Mouse (Mus musculus) liver, postnatal 0 days (tissue): ENCODE results near the gene Ufc1. TPM values are rescaled to one million over a fixed set of nuclear protein-coding genes. Genes with fewer than 3 reads are reported as not detected.

ENCODE experiments used
- ATAC-seq: fragments of 200-750 bp; cut with Nextera tagmentation; 2 replicates; pipeline ENCODE4 v1.8.0; 2017; ENCODE audit warnings: mild to moderate bottlenecking, moderate library complexity
- DNase-seq: peaks from one replicate; pipeline ENCODE4 v3.0.0-alpha.2; 2016
- H3K27ac ChIP-seq: fragments of 300-500 bp; sonication (generic); 2 replicates; pipeline ENCODE4 v1.5.1; 2014; ENCODE audit warnings: antibody characterized with exemption, moderate library complexity, mild to moderate bottlenecking, low read depth
- H3K27me3 ChIP-seq: fragments of 300-500 bp; sonication (generic); 2 replicates; pipeline ENCODE4 v1.6.1; 2014; ENCODE audit warnings: low read length, control low read depth, mixed read lengths; ENCODE audit not compliant: insufficient read depth
- H3K36me3 ChIP-seq: fragments of 300-500 bp; sonication (generic); replicated peaks from 2 replicates; pipeline ENCODE4 v1.6.1; 2014; ENCODE audit warnings: mild to moderate bottlenecking, control low read depth, low read length, moderate library complexity, mixed read lengths; ENCODE audit not compliant: insufficient read depth
- H3K4me1 ChIP-seq: fragments of 300-500 bp; sonication (generic); 2 replicates; pipeline ENCODE4 v1.6.1; 2014; ENCODE audit warnings: antibody characterized with exemption, mild to moderate bottlenecking, control low read depth; ENCODE audit not compliant: insufficient read depth
- H3K4me2 ChIP-seq: fragments of 300-500 bp; sonication (generic); 2 replicates; pipeline ENCODE4 v1.6.1; 2014; ENCODE audit warnings: low read depth, mild to moderate bottlenecking, low read length, moderate library complexity, mixed read lengths
- H3K4me3 ChIP-seq: fragments of 300-500 bp; sonication (generic); 2 replicates; pipeline ENCODE4 v1.5.1; 2014; ENCODE audit warnings: low read depth, low read length
- H3K9ac ChIP-seq: fragments of 300-500 bp; sonication (generic); replicated peaks from 2 replicates; pipeline ENCODE4 v1.6.1; 2014; ENCODE audit warnings: mild to moderate bottlenecking, moderate library complexity
- H3K9me3 ChIP-seq: fragments of 300-500 bp; sonication (generic); 2 replicates; pipeline ENCODE4 v1.6.1; 2016; ENCODE audit warnings: mild to moderate bottlenecking, control low read depth, low read length, mixed read lengths
- CTCF ChIP-seq: sonication (generic); IDR thresholded peaks from 2 replicates; pipeline ENCODE4 v1.5.1; 2016; ENCODE audit warnings: antibody characterized with exemption, low read depth
- EP300 ChIP-seq: IDR thresholded peaks from 2 replicates; pipeline ENCODE4 v1.6.1; 2016; ENCODE audit warnings: antibody characterized with exemption, low read depth, mild to moderate bottlenecking
- WGBS: fragments of 180-500 bp; shearing (Covaris S2); extraction: QIAGEN DNeasy Blood & Tissue Kit; methylation state at CpG from one replicate; pipeline ENCODE4 v1.1.7; 2014; ENCODE audit not compliant: insufficient replicate concordance; 5-methylcytosine and 5-hydroxymethylcytosine counted together
- polyA plus RNA-seq: library from polyadenylated mRNA; unstranded; fragments of >200 nt; fragmentation: Nextera tagmentation; extraction: Ambion mirVana; gene quantifications from 2 replicates; pipeline ENCODE4 v1.2.1, GENCODE M21; 2015

Ufc1 gene
- polyA plus RNA-seq, 1 experiment from 2014 or later: 59.6 TPM

- DNase-seq (no peak), ATAC-seq (no peak)
- H3K36me3 ChIP-seq: no peaks in the 10 kb centered on the region
- H3K9ac ChIP-seq: peak within 1 kb of the TSS; percentile 16; the same call in 1 of the 2 replicates
- 0 out of 2 replicates have a peak within 1 kb of the TSS, but pooled peaks have one; percentile 11 for H3K27ac ChIP-seq
- H3K27me3 ChIP-seq: peaks cover 16% of the 10 kb centered on the region; the same call in 1 of the 2 replicates
- peak within 1 kb of the TSS; percentile 35 for H3K4me3 ChIP-seq
- no peak for TF ChIP-seq CTCF
- no peaks in the 10 kb centered on the region for H3K9me3 ChIP-seq
- peaks cover 15% of the 10 kb centered on the region for H3K4me1 ChIP-seq
- WGBS: 37% methylated on average over 26 of the region's 26 CpGs
- peak within 1 kb of the TSS; percentile 49 for H3K4me2 ChIP-seq
Measured at GRCm38 (mm10) chr1:171250680-171251593, 43.9 kb downstream of the Ufc1 start, which contains the start of gene Ndufs2. Gene Ndufs2, minus strand, starts transcription at chr1:171251388.

DNA sequence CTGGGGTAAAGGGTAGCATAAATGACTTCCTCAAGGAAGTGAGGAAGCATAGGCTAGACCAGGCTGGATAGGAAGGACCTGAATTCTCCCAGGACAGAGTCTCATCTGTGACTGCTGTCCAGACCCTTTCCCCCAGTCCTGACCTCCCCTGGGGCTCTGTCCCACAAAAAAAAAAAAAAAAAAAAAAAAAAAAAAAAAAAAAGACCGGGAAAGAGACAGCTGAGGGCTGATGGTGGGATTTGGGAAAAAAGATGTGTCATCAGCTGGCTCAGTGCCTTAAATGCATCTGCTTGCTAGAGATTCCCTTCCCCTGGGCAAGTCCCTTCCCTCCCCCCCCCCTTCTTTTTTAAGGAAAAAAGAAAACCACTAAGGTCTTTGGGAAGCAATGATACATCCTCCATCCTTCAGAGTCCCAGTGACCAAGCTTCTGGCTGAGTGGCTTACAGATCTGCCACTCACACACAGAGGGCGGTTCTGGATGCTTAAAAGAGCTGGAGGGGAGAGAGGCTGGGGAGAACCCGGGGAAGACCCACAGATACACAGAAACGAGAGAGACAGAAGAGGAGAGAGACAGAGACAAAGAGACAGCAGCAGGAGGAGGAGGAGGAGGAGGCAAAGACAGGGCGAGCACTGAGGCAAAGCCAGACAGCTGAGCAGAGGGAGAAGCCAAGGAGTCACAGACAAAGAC, 44.8 kb downstream of the Ufc1 start, which contains the start of gene Adamts4:
TSS of gene Adamts4 (plus strand) at position 509 of the 688 bp plus-strand sequence.
- 0 out of 2 replicates have a peak within 1 kb of the TSS, but pooled peaks have one; percentile 44 for H3K27ac ChIP-seq

DNA sequence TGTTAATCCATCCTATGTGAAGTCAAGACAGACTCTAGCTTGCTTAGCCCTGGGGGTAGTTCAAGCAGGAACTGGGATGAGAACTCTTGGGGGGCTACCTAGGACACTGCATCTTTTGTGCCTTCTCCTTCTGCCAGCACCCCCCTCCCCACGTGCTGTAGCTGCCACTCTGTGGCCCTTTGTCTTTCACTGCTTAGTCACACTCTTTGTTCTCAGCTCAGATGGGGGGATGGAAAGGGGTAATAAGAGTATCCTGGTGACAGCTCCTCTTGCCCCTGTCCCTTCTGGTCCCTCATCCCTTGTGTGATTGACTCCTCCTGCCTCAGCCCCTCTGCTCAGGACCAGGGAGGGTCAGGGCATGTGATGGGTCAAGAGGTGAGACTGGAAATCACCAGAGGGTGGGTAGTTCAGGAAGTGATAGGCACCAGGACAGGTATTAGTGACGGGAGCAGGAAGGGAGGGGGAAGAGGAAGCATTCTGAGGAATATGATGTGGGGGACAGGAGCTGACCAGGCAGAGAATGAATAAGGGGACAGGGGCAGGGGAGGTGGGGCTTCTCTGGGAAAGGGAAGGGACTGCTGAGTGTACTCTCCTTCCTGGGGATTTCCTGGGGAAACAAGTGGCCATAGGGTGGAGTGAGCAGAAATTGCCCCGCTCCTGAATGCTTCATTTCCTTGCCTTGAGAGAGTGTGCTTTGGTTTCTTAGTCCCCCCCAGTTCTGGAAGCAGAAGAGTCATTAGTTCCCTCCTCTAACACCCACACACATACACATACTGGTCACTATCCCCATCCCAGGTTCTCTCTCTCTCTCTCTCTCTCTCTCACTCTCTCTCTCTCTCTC, 46.2 kb downstream of the Ufc1 start:
- peak overlapping the region; percentile 81 for H3K27ac ChIP-seq
- H3K9me3 ChIP-seq: no peaks in the 10 kb centered on the region
- no peak overlapping the region for H3K4me3 ChIP-seq
- H3K4me2 ChIP-seq: no peak overlapping the region
- no peak overlapping the region for H3K9ac ChIP-seq
- peaks cover 16% of the 10 kb centered on the region; the same call in 1 of the 2 replicates for H3K27me3 ChIP-seq
- peaks cover 21% of the 10 kb centered on the region for H3K4me1 ChIP-seq
- TF ChIP-seq EP300: no peak
- TF ChIP-seq CTCF: no peak
- no peak for ATAC-seq
- peaks cover 4% of the 10 kb centered on the region for H3K36me3 ChIP-seq
- 39% methylated on average over 3 of the region's 3 CpGs for WGBS
- DNase-seq: no peak

More for the DNA sequence above, 44.8 kb downstream of the Ufc1 start, which contains the start of gene Adamts4:
- no peak for TF ChIP-seq EP300
- no peak for TF ChIP-seq CTCF
- H3K4me1 ChIP-seq: peaks cover 21% of the 10 kb centered on the region
- H3K9ac ChIP-seq: 0 out of 2 replicates have a peak within 1 kb of the TSS, but pooled peaks have one; percentile 16
- H3K4me3 ChIP-seq: peak within 1 kb of the TSS; percentile 35
- H3K9me3 ChIP-seq: no peaks in the 10 kb centered on the region
- 37% methylated on average over 4 of the region's 5 CpGs for WGBS
- peak within 1 kb of the TSS; percentile 49 for H3K4me2 ChIP-seq
- H3K27me3 ChIP-seq: peaks cover 16% of the 10 kb centered on the region; the same call in 1 of the 2 replicates
- no peak for ATAC-seq
- no peak for DNase-seq
- no peaks in the 10 kb centered on the region; the same call in 1 of the 2 replicates for H3K36me3 ChIP-seq

DNA sequence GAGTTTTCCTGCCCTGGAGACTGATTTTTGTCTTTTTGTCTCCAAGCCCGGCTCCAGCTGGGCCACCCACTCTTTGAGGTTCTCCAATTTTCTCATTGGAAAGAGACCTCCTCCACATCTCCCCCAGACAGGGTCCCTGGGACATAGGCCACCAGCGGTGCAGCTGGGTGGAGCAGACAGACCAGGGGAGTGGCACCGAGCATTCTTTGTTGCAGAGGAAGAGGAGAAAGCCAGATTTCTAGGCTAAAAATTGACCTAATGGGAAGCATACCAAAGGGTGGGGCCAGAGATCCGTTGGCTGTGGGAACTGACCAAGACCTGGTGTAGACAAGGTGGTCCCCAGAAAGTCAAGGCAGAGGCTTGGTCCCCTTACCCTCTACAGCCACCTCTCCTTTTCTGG, 46.9 kb downstream of the Ufc1 start:
- no peak for DNase-seq
- peaks cover 16% of the 10 kb centered on the region; the same call in 1 of the 2 replicates for H3K27me3 ChIP-seq
- peak overlapping the region; percentile 97 for H3K4me2 ChIP-seq
- peak overlapping the region; percentile 81 for H3K27ac ChIP-seq
- H3K36me3 ChIP-seq: peaks cover 7% of the 10 kb centered on the region
- no peaks in the 10 kb centered on the region for H3K9me3 ChIP-seq
- 25% methylated on average over 4 of the region's 4 CpGs for WGBS
- H3K9ac ChIP-seq: peak overlapping the region; percentile 65
- H3K4me3 ChIP-seq: peak overlapping the region; percentile 70
- H3K4me1 ChIP-seq: peaks cover 21% of the 10 kb centered on the region
- TF ChIP-seq CTCF (no peak), EP300 (no peak)
- no peak for ATAC-seq

DNA sequence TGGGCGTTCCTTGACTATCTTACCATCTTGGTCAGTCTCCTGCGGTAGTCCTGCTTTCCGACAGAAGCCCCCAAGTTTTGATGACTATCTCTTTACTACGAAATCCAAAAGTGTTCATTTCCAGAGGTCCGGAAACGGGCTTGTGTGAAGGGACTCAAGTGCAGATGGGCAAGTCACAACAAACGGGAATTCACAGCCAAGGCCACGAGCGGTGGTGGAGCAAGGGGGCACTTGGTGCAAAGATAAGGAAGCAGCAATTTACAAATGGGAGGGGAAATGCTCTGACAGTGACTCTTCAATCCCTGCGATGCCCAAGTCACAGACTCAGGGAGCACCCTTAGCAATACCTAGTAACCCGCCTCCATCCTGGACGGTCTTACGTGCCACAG, 47.4 kb downstream of the Ufc1 start:
- peak overlapping the region; percentile 81 for H3K27ac ChIP-seq
- peaks cover 16% of the 10 kb centered on the region; the same call in 1 of the 2 replicates for H3K27me3 ChIP-seq
- H3K4me1 ChIP-seq: peaks cover 21% of the 10 kb centered on the region
- no peak for DNase-seq
- no peaks in the 10 kb centered on the region for H3K9me3 ChIP-seq
- peak; percentile 6 for ATAC-seq
- H3K4me3 ChIP-seq: peak overlapping the region; percentile 70
- peaks cover 11% of the 10 kb centered on the region for H3K36me3 ChIP-seq
- TF ChIP-seq EP300 (no peak), CTCF (no peak)
- peak overlapping the region; percentile 97 for H3K4me2 ChIP-seq
- peak overlapping the region; percentile 65 for H3K9ac ChIP-seq
- WGBS: 8% methylated on average over 13 of the region's 13 CpGs
